Mouse (Mus musculus) kidney, postnatal 14 days (tissue): ENCODE measurements around the gene Xbp1.
A peak's percentile ranks its signal among the peaks of the same experiment; 100 is the strongest.
"Not testable (repeated sequence)": the region's sequence is repeated elsewhere in the genome, so short reads cannot be mapped to it uniquely, and the experiment has no call there.

Experiments
- DNase-seq: peaks from one replicate; pipeline ENCODE4 v3.0.0; 2022; ENCODE audit warnings: mixed read lengths

Xbp1 gene

GRCm38 (mm10) chr11:5530172-5530571, 9.7 kb downstream of the Xbp1 start:
- no peak for DNase-seq

DNA sequence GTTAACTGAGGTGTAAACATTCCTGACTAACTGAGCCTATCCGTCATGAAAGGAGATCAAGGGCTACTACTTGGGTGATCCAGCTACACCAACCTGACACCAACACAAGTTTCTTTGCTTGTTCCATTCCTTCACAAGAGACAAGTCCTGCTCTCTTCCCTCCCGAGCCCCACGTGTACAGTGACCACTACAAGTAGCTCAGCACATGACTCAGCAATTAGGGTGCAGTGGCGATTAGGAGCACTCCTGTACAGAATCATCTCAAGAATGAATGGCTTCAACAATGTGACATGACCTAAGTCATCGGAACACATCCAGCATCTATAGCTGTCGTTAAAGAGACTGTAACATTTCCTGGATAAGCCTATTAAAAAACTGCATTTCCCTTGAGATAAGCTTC, 10.3 kb downstream of the Xbp1 start:
- DNase-seq: no peak

GRCm38 (mm10) chr11:5533108-5533507, 12.6 kb downstream of the Xbp1 start:
- peak; percentile 85 for DNase-seq

GRCm38 (mm10) chr11:5537454-5537853, 17.0 kb downstream of the Xbp1 start:
- DNase-seq: not testable (repeated sequence)

DNA sequence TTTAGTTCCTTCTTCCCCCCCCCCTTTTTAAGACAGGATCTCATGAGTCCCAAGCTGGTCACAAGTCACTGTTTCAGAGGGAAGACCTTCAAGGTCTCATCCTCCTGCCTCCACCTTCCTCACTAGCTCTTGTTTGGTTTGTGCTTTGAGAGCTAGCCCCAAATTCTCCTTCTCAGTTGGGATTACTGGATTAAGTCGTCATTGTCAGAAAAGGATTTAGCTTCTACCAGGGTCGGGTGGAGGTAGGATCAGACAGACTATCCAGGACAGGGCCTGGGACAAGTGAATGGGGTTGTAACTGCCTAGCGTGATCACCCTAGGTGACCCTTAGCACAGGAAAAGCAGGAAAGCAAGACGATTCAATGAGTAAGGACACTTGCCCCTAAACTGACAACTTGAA, 19.9 kb downstream of the Xbp1 start:
- DNase-seq: no peak

DNA sequence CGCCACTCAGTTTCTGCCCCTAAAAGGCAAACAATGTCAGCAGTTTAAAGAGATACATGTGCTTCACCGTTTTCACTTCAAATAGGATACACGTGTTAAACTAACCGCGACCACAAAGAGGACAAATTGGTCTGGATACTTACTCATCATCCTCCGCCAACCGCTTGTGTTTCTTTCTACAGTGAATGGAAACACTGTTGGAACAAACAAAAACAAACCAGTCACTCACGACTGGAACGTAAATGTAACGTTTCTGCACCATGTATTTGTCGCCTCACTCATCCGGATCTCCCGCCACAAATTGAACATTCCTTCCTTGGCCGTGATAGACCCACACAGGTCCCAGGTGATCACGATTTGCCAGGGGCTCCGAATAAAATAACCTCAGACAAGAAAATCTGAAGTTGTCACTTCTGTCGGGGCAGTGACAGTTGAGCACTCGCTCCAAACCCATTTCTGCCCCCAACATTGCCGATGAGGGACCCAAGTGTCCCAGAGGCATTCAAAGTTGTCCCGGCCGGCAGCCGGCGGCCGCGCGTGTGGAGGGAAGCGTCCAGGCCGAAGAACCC, 20.9 kb downstream of the Xbp1 start:
- no peak for DNase-seq

DNA sequence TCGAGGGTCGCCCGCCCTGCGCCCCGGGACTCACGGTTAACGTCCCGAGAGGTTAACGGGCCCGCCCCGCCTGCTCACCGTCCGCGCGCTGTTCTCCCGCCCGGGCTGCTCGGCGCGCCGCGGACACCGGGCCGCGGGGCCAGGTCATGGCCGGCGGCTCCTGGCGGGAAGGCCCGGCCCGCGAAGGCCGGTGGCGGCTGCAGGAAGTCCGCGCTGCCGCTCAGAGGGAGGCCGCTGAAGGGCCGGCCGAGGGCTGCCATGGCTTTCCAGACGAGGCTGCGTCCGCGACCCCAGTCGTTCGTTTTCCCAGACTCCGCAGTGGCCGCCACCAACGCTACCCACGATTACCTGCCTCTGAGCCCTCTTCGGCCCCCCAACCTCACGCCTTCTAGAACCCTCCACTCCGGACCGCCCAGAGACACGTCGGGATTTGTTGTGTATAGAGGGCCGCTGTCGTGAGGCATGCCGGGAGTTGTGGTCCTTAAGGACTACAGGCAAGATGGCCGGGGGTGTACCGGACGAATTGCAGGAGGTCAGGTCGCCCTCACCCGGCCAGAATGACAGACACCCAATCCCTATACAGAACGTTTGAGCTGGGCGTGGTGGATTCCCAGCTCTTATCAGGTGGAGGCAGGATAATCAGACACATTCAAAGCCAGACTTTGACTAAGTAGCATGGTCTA, 21.5 kb downstream of the Xbp1 start, which contains the start of gene Ccdc117:
Gene Ccdc117 (minus strand): TSS at position 389 of the 683 bp plus-strand sequence.
- peak; percentile 96 for DNase-seq

GRCm38 (mm10) chr11:5542482-5543185, 22.2 kb downstream of the Xbp1 start:
- no peak for DNase-seq

GRCm38 (mm10) chr11:5543281-5543680, 22.8 kb downstream of the Xbp1 start:
- no peak for DNase-seq

- not testable (repeated sequence) for DNase-seq
Measured at GRCm38 (mm10) chr11:5544709-5545108, 24.2 kb downstream of the Xbp1 start.

GRCm38 (mm10) chr11:5545457-5545856, 25.0 kb downstream of the Xbp1 start:
- DNase-seq: no peak

GRCm38 (mm10) chr11:5546693-5547092, 26.2 kb downstream of the Xbp1 start:
- DNase-seq: no peak

DNA sequence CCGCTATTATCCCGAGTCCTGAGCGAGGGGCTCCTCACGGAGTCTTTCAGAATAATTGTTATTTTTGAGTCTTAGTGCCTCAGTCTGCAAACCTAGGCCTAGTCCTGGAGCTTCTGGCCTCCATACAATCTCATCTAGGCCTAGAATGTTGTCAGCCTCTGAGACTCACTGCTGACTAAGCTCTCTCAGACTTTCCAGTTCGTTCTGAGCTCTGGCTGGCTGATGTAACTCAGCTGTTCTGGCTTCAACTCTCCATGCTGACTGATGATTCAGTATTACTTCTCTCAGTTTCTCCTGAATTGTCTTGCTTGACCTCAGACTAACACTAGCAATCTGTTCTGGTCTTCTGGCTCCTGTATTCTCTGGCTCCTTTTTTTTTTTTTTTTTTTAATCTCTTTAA, 31.0 kb downstream of the Xbp1 start:
- no peak for DNase-seq

DNA sequence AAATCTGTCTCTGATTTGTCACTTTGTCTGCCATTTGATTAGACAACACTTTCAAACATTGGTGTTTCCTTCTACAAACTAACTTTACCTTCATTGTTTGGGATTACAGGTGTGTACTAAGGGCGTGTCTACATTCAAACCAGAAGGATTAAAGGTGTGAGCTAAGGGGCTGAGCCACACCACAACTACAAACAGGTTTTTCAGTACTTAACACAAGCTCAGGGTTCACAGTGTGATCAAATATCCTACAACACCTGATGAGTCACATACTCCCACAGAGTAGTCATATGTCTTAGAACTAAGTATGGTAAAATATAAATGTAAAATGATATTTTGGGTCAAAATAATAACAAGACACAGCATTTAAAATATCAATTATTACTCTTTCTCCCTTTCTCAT, 31.5 kb downstream of the Xbp1 start:
- DNase-seq: no peak

DNA sequence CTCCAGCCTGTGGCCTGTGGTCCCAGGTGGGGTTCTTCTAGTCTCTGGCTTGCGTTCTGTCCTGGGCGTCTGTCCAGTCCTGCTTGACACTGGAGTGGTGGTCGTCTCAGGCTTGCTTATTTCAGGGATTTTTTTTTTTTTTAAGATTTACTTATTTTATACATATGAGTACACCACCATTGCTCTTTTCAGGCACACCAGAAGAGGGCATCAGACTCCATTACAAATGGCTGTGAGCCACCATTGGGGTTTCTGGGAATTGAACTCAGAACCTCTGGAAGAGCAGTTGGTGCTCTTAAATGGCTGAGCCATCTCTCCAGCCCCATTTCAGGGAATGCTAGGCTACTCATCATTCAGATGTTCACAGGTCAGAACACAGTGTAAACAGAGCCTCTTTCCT, 39.8 kb downstream of the Xbp1 start:
- no peak for DNase-seq

DNA sequence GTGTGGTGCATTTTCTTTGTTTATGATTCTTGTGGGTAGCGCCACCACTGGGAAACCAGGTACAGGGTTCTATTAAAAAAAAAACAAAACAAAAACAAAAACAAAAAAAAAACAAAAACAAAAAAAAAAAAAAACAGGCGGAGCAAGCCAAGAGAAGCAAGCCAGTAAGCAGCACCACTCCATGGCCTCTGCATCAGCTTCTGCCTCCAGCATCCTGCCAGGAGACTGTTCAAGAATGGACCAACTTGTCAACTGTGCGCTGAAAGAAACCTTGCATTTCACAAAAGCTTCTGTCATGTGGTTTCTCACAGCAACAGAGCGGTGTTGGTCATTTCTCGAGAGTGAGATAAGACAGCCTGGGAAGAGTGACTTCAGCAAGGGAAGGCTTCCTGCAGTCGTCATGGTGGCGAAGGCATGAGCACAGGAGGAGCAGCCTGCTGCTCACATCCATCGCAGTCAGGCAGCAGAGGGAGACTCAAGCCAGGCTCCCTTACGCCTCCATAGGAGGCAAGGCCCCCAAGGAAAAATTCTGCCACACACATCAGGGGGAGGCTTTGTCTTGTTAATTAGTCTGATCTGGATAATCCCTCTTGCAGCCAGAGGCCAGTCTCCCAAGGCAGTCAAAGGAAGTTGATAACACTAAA, 42.3 kb downstream of the Xbp1 start:
- DNase-seq: no peak

GRCm38 (mm10) chr11:5563898-5564297, 43.4 kb downstream of the Xbp1 start:
- no peak for DNase-seq

- DNase-seq: no peak
Measured at GRCm38 (mm10) chr11:5565596-5565995, 45.1 kb downstream of the Xbp1 start.

- no peak for DNase-seq
Measured at GRCm38 (mm10) chr11:5566506-5566905, 46.0 kb downstream of the Xbp1 start.

DNA sequence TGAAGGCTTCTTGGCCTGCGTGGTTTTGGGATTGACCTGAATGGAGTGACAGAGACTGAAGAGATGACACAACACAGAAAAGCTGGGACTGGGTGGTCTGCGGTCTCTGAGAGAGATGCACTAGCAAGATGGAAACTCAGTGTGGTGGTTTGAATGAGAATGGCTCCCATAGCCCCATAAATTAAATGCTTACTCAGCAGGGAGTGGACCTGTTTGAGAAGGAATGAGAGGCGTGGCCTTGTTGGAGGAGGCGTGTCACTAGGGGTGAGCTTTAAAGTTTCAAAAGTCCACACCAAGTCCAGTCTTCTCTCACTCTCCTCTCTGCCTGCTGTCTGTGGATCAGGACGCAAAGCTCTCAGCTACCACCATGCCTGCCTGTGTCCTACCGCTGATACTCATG, 47.2 kb downstream of the Xbp1 start:
- no peak for DNase-seq

GRCm38 (mm10) chr11:5568082-5568481, 47.6 kb downstream of the Xbp1 start:
- DNase-seq: no peak

DNA sequence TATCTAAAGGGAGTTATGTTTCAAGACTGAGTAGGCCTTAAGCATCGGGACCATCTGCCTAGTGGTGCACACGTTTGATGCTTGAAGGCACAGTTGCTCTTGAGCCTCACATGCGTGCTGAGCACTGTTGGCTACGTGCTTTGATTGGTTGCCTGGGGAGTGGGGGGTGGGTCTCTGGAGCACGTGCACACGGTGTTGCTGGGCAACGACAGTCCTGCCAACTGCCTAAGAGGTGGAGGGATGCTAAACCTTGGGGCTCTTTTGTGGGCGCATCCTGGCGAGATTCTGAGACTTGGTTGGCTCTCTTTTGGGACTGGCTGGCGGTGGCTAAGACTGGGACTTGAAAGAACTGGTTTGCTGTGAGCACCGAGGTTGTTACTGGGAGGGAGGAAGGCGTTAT, 49.0 kb downstream of the Xbp1 start, which contains the start of gene Ankrd36:
Gene Ankrd36 (plus strand): TSS at position 211 of the 400 bp plus-strand sequence.
- DNase-seq: no peak

DNA sequence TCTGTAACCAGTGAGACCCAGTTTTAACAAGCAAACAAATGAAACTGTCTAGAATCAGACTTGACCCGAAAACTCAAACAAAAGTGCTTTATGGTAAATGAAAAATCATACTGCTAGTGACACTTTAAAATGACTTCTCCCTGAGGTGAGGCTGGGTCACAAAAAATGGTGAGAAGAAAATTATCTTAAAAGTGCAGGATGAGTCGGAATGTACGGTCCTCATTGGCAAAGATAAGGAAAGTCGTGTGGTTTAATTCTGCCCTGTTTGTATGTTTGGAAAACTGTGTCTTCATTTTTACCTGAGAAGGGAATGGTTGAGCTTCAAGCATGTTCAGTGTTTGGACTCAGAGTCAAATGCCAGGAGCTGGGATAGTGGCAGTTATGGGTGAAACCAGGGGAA, 51.4 kb downstream of the Xbp1 start:
- DNase-seq: no peak

DNA sequence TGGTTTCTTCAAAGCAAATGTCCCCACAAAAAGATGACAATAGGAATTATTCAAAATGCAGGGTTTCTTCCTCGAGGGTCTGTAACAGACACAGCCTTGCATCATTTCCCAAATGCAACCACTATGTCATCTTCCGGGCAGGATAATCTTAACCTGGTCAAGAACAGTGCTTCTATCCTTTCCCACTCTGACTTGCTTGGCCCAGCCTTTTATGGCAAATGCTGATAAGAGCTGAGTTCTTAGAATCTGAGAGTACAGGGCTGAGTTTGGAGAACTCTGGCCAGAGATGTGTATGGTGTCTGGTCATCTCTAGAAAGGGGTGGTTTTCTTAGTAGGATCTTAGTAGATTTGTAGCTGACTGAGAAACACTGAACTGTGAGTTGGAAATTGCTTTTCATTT, 53.4 kb downstream of the Xbp1 start:
- no peak for DNase-seq
